Mouse (Mus musculus): ENCODE data around the gene Hist1h3d. TPM values are rescaled to one million over a fixed set of nuclear protein-coding genes. Genes with fewer than 3 reads are reported as not detected.

The Hist1h3d gene
- total RNA-seq, 2 experiments from 2014 or later: 55.2 to 69.3 TPM

- DNase-seq (ENCODE audit: low spot score in 2 of 2): no peak
Measured at GRCm38 (mm10) chr13:23620056-23620732, 44.6 kb downstream of the Hist1h3d start.

GRCm38 (mm10) chr13:23620733-23621531 is 45.4 kb downstream of the Hist1h3d start, which contains the start of gene Hist1h2be:
Gene Hist1h2be (minus strand): TSS chr13:23621124.
- DNase-seq (ENCODE audit: low spot score in 2 of 2): peak in 1 of 2 experiments; percentile 56

GRCm38 (mm10) chr13:23621532-23622174 is 46.1 kb downstream of the Hist1h3d start:
- DNase-seq (ENCODE audit: low spot score in 2 of 2): peak; percentile 23 to 64

- DNase-seq (ENCODE audit: low spot score in 2 of 2): peak; percentile 91 to 92
Measured at GRCm38 (mm10) chr13:23622175-23622671, 46.7 kb downstream of the Hist1h3d start, which contains the start of gene Hist1h1e. Gene Hist1h1e (minus strand): TSS chr13:23622558.

GRCm38 (mm10) chr13:23622861-23623450 is 47.4 kb downstream of the Hist1h3d start:
- no peak for DNase-seq (ENCODE audit: low spot score in 2 of 2)

Small RNA genes lying within 50 kb of the gene (microRNA-seq; reads per million reads assigned to microRNA genes)
- gene Gm44297: not detected
- not detected for gene Gm44359
- gene Gm44394: not detected

Other genes with a start within 250 kb of the Hist1h3d start
- gene Zfp322a, start 206.6 kb upstream of the Hist1h3d start, total RNA-seq (2021): 10 to 100 TPM; 17.8 to 20.8 TPM
- 1 to 10 TPM; 6.2 to 6.6 TPM for gene Abt1, start 151.9 kb upstream of the Hist1h3d start, total RNA-seq (2021)
- gene Btn1a1, start 109.9 kb upstream of the Hist1h3d start, total RNA-seq (2021): not detected
- under 1 TPM in 1 of 2 experiments, not detected in 1; 0.23 TPM for gene Btn2a2, start 86.9 kb upstream of the Hist1h3d start, total RNA-seq (2021)
- gene Hist1h4h, start 44.7 kb upstream of the Hist1h3d start, total RNA-seq (2021): 100 to 1,000 TPM; 761 to 939 TPM
- gene Hist1h2af, start 41.9 kb upstream of the Hist1h3d start, total RNA-seq (2021): 100 to 1,000 TPM; 329 to 395 TPM
- gene Hist1h3g, start 40.3 kb upstream of the Hist1h3d start, total RNA-seq (2021): 100 to 1,000 TPM; 100 to 143 TPM
- 10 to 100 TPM; 18.5 to 24.9 TPM for gene Hist1h2bh, start 32.4 kb upstream of the Hist1h3d start, total RNA-seq (2021)
- 100 to 1,000 TPM in 1 of 2 experiments, 10 to 100 TPM in 1; 92.1 to 134 TPM for gene Hist1h3f, start 31.7 kb upstream of the Hist1h3d start, total RNA-seq (2021)
- gene Hist1h4f, start 24.1 kb upstream of the Hist1h3d start, total RNA-seq (2021): 100 to 1,000 TPM; 613 to 773 TPM
- gene Hist1h1d, start 22.5 kb upstream of the Hist1h3d start, total RNA-seq (2021): 10 to 100 TPM; 34.6 to 45.9 TPM
- 100 to 1,000 TPM; 232 to 273 TPM for gene Hist1h3e, start 13.4 kb upstream of the Hist1h3d start, total RNA-seq (2021)
- 10 to 100 TPM; 63.6 to 92.7 TPM for gene Hist1h2ae, start 4.5 kb upstream of the Hist1h3d start, total RNA-seq (2021)
- 100 to 1,000 TPM; 491 to 581 TPM for gene Hist1h2bg, start 4.4 kb upstream of the Hist1h3d start, total RNA-seq (2021)
- gene Hist1h2bf, start 1.6 kb upstream of the Hist1h3d start, total RNA-seq (2021): 100 to 1,000 TPM; 240 to 292 TPM
- gene Hist1h2ad, start 1.4 kb upstream of the Hist1h3d start, total RNA-seq (2021): 10 to 100 TPM; 51.6 to 79.2 TPM
- gene Hist1h4d, start 5.8 kb downstream of the Hist1h3d start, total RNA-seq (2021): 100 to 1,000 TPM; 302 to 338 TPM
- gene Hist1h2be, start 45.4 kb downstream of the Hist1h3d start, total RNA-seq (2021): 10 to 100 TPM; 40.8 to 47.6 TPM
- 100 to 1,000 TPM; 307 to 345 TPM for gene Hist1h1e, start 46.8 kb downstream of the Hist1h3d start, total RNA-seq (2021)
- gene Hist1h2ac, start 108.2 kb downstream of the Hist1h3d start, total RNA-seq (2021): 10 to 100 TPM; 12.7 to 14.2 TPM
- gene Hist1h2bc, start 108.4 kb downstream of the Hist1h3d start, total RNA-seq (2021): 10 to 100 TPM; 71.7 to 84.0 TPM
- 1 to 10 TPM; 1.3 to 1.6 TPM for gene Hist1h1t, start 120.1 kb downstream of the Hist1h3d start, total RNA-seq (2021)
- 100 to 1,000 TPM; 206 to 241 TPM for gene Hist1h4c, start 122.7 kb downstream of the Hist1h3d start, total RNA-seq (2021)
- gene Hfe, start 135.1 kb downstream of the Hist1h3d start, total RNA-seq (2021): 1 to 10 TPM; 5.9 to 6.6 TPM
- gene Hist1h1c, start 163.0 kb downstream of the Hist1h3d start, total RNA-seq (2021): 100 to 1,000 TPM; 462 to 585 TPM
- gene Hist1h3c, start 169.8 kb downstream of the Hist1h3d start, total RNA-seq (2021): 100 to 1,000 TPM; 162 to 207 TPM
- gene Hist1h2bb, start 171.0 kb downstream of the Hist1h3d start, total RNA-seq (2021): 100 to 1,000 TPM; 215 to 270 TPM
- 100 to 1,000 TPM; 390 to 456 TPM for gene Hist1h2ab, start 175.4 kb downstream of the Hist1h3d start, total RNA-seq (2021)
- 100 to 1,000 TPM; 433 to 519 TPM for gene Hist1h3b, start 176.5 kb downstream of the Hist1h3d start, total RNA-seq (2021)
- gene Hist1h4b, start 181.2 kb downstream of the Hist1h3d start, total RNA-seq (2021): 100 to 1,000 TPM; 298 to 366 TPM
- 100 to 1,000 TPM; 369 to 391 TPM for gene Hist1h4a, start 185.5 kb downstream of the Hist1h3d start, total RNA-seq (2021)
- gene Hist1h3a, start 186.6 kb downstream of the Hist1h3d start, total RNA-seq (2021): 100 to 1,000 TPM; 353 to 457 TPM
- gene Hist1h1a, start 187.9 kb downstream of the Hist1h3d start, total RNA-seq (2021): 100 to 1,000 TPM; 271 to 321 TPM
- gene Trim38, start 194.2 kb downstream of the Hist1h3d start, total RNA-seq (2021): not detected
- gene Slc17a2, start 231.2 kb downstream of the Hist1h3d start, total RNA-seq (2021): under 1 TPM in 1 of 2 experiments, not detected in 1; 0.31 TPM

Data from gastrocnemius, postnatal 4 days (tissue).